In genomic region chr7:4813105-4813791, GRCm38 (mm10) we compare ENCODE assay signal across 7 mouse cellular contexts. TPM values are rescaled to one million over a fixed set of nuclear protein-coding genes. Genes with fewer than 3 reads are reported as not detected.
A peak's percentile ranks its signal among the peaks of the same experiment; 100 is the strongest.
DNase-seq lines count a peak whose midpoint lies in the region; ATAC-seq lines count a peak whose summit lies in the region.

No protein-coding gene starts in this region.

- no peak for ATAC-seq in lung, embryonic 16.5 days (ENCODE audit: low read depth)
- no peak for ATAC-seq in embryonic facial prominence, embryonic 13.5 days (ENCODE audit: insufficient number of reproducible peaks, insufficient read depth, low FRiP score, low TSS enrichment, low read depth)
- ATAC-seq in neural tube, embryonic 13.5 days (ENCODE audit: low read depth) = no peak
- no peak for ATAC-seq in erythroid progenitor cell, adult 5-6 weeks (replicated peaks; ENCODE audit: low FRiP score, poor library complexity, severe bottlenecking)

- 23% methylated on average over 8 of the region's 8 CpGs for WGBS in lung, embryonic 16.5 days
- 25% methylated on average over 8 of the region's 8 CpGs for WGBS in embryonic facial prominence, embryonic 13.5 days
- 26% methylated on average over 8 of the region's 8 CpGs for WGBS in neural tube, embryonic 13.5 days

- no peaks in the 10 kb centered on the region for H3K27me3 ChIP-seq in lung, embryonic 16.5 days (ENCODE audit: control insufficient read depth, insufficient read depth, low read depth, low read length)
- no peaks in the 10 kb centered on the region for H3K27me3 ChIP-seq in embryonic facial prominence, embryonic 13.5 days
- H3K27me3 ChIP-seq in neural tube, embryonic 13.5 days = no peaks in the 10 kb centered on the region

- peak overlapping the region; percentile 73 for H3K9ac ChIP-seq in lung, embryonic 16.5 days (ENCODE audit: low read length)
- H3K9ac ChIP-seq in embryonic facial prominence, embryonic 13.5 days = peak overlapping the region; percentile 68
- peak overlapping the region; percentile 68 for H3K9ac ChIP-seq in neural tube, embryonic 13.5 days

- intact Hi-C loops in gastrocnemius, postnatal 14 days (cut with DNase I; ENCODE audit: low total_unique reads) = no loop called here

- H3K27ac ChIP-seq in lung, embryonic 16.5 days (ENCODE audit: low read length) = peak overlapping the region; percentile 92
- H3K27ac ChIP-seq in embryonic facial prominence, embryonic 13.5 days = peak overlapping the region; percentile 95
- peak overlapping the region; percentile 83 for H3K27ac ChIP-seq in neural tube, embryonic 13.5 days (replicated peaks)

- no peak for DNase-seq in lung, postnatal 10 days
- DNase-seq in induced T-regulatory cell, adult 2 months (ENCODE audit: low read depth) = peak; percentile 48
- DNase-seq in gastrocnemius, postnatal 14 days = no peak

- peaks cover 25% of the 10 kb centered on the region for H3K4me1 ChIP-seq in lung, embryonic 16.5 days (replicated peaks; ENCODE audit: control insufficient read depth, insufficient read depth, low read length)
- peaks cover 28% of the 10 kb centered on the region for H3K4me1 ChIP-seq in embryonic facial prominence, embryonic 13.5 days
- peaks cover 35% of the 10 kb centered on the region for H3K4me1 ChIP-seq in neural tube, embryonic 13.5 days (replicated peaks)

- H3K4me2 ChIP-seq in lung, embryonic 16.5 days (ENCODE audit: low read depth, low read length) = peak overlapping the region; percentile 80
- H3K4me2 ChIP-seq in embryonic facial prominence, embryonic 13.5 days = peak overlapping the region; percentile 80
- H3K4me2 ChIP-seq in neural tube, embryonic 13.5 days = peak overlapping the region; percentile 74

- peaks cover 10% of the 10 kb centered on the region; the same call in 1 of the 2 replicates for H3K36me3 ChIP-seq in lung, embryonic 16.5 days (ENCODE audit: control insufficient read depth, insufficient read depth, low read length)
- peaks cover 29% of the 10 kb centered on the region for H3K36me3 ChIP-seq in embryonic facial prominence, embryonic 13.5 days
- H3K36me3 ChIP-seq in neural tube, embryonic 13.5 days = peaks cover 19% of the 10 kb centered on the region

- peak overlapping the region; percentile 99 for H3K4me3 ChIP-seq in lung, embryonic 16.5 days (ENCODE audit: low read length)
- peak overlapping the region; percentile 99 for H3K4me3 ChIP-seq in embryonic facial prominence, embryonic 13.5 days
- H3K4me3 ChIP-seq in neural tube, embryonic 13.5 days = peak overlapping the region; percentile 78

- H3K9me3 ChIP-seq in lung, embryonic 16.5 days (ENCODE audit: control insufficient read depth, low read length) = no peaks in the 10 kb centered on the region
- no peaks in the 10 kb centered on the region for H3K9me3 ChIP-seq in embryonic facial prominence, embryonic 13.5 days
- no peaks in the 10 kb centered on the region for H3K9me3 ChIP-seq in neural tube, embryonic 13.5 days

RNA-seq across cellular contexts. Expression of gene Ube2s, which starts 0.9 kb away (rescaled TPM):
- 355 and 372 TPM in 2 replicates for polyA plus RNA-seq in lung, embryonic 16.5 days (2015; fragmentation: Nextera tagmentation; extraction: Ambion mirVana)
- 347 and 400 TPM in 2 replicates for polyA plus RNA-seq in embryonic facial prominence, embryonic 13.5 days (2015; fragmentation: Nextera tagmentation; extraction: Ambion mirVana)
- 266 and 276 TPM in 2 replicates for polyA plus RNA-seq in neural tube, embryonic 13.5 days (2015; fragmentation: Nextera tagmentation; extraction: Ambion mirVana)
- total RNA-seq in gastrocnemius, postnatal 14 days (2021) = 10 to 100 TPM; 79.5 to 80.4 TPM
- total RNA-seq in erythroid progenitor cell, adult 5-6 weeks (2015; ENCODE audit: low replicate concordance) = 686 and 831 TPM in 2 replicates
- total RNA-seq in erythroid progenitor cell, adult 5-6 weeks (2017; ENCODE audit: low replicate concordance) = 310 and 437 TPM in 2 replicates

RNA-seq across cellular contexts. Expression of gene Rpl28, which starts 20.6 kb away (rescaled TPM):
- 337 and 342 TPM in 2 replicates for polyA plus RNA-seq in lung, embryonic 16.5 days (2015; fragmentation: Nextera tagmentation; extraction: Ambion mirVana)
- 335 and 398 TPM in 2 replicates for polyA plus RNA-seq in embryonic facial prominence, embryonic 13.5 days (2015; fragmentation: Nextera tagmentation; extraction: Ambion mirVana)
- polyA plus RNA-seq in neural tube, embryonic 13.5 days (2015; fragmentation: Nextera tagmentation; extraction: Ambion mirVana) = 194 and 230 TPM in 2 replicates
- 100 to 1,000 TPM; 613 to 657 TPM for total RNA-seq in gastrocnemius, postnatal 14 days (2021)
- 603 and 642 TPM in 2 replicates for total RNA-seq in erythroid progenitor cell, adult 5-6 weeks (2015; ENCODE audit: low replicate concordance)
- total RNA-seq in erythroid progenitor cell, adult 5-6 weeks (2017; ENCODE audit: low replicate concordance) = 83.6 and 269 TPM in 2 replicates

RNA-seq across cellular contexts. Expression of gene Tmem238, which starts 23.8 kb away (rescaled TPM):
- polyA plus RNA-seq in lung, embryonic 16.5 days (2015; fragmentation: Nextera tagmentation; extraction: Ambion mirVana) = 14.7 and 17.9 TPM in 2 replicates
- polyA plus RNA-seq in embryonic facial prominence, embryonic 13.5 days (2015; fragmentation: Nextera tagmentation; extraction: Ambion mirVana) = 6.3 and 7.2 TPM in 2 replicates
- polyA plus RNA-seq in neural tube, embryonic 13.5 days (2015; fragmentation: Nextera tagmentation; extraction: Ambion mirVana) = 2.9 and 3.8 TPM in 2 replicates
- total RNA-seq in gastrocnemius, postnatal 14 days (2021) = 1 to 10 TPM; 2.5 to 4.1 TPM
- 2.9 TPM in 1 of 2 replicates, not detected in the other for total RNA-seq in erythroid progenitor cell, adult 5-6 weeks (2015; ENCODE audit: low replicate concordance)
- 0.90 and 0.98 TPM in 2 replicates for total RNA-seq in erythroid progenitor cell, adult 5-6 weeks (2017; ENCODE audit: low replicate concordance)

RNA-seq across cellular contexts. Expression of gene Tmem190, which starts 30.5 kb away (rescaled TPM):
- polyA plus RNA-seq in lung, embryonic 16.5 days (2015; fragmentation: Nextera tagmentation; extraction: Ambion mirVana) = 0.34 and 0.48 TPM in 2 replicates
- not detected in 2 replicates for polyA plus RNA-seq in embryonic facial prominence, embryonic 13.5 days (2015; fragmentation: Nextera tagmentation; extraction: Ambion mirVana)
- not detected in 2 replicates for polyA plus RNA-seq in neural tube, embryonic 13.5 days (2015; fragmentation: Nextera tagmentation; extraction: Ambion mirVana)
- not detected for total RNA-seq in gastrocnemius, postnatal 14 days (2021)
- not detected in 2 replicates for total RNA-seq in erythroid progenitor cell, adult 5-6 weeks (2015; ENCODE audit: low replicate concordance)
- not detected in 2 replicates for total RNA-seq in erythroid progenitor cell, adult 5-6 weeks (2017; ENCODE audit: low replicate concordance)

RNA-seq across cellular contexts. Expression of gene Il11, which starts 30.6 kb away (rescaled TPM):
- polyA plus RNA-seq in lung, embryonic 16.5 days (2015; fragmentation: Nextera tagmentation; extraction: Ambion mirVana) = 0.18 and 0.19 TPM in 2 replicates
- polyA plus RNA-seq in embryonic facial prominence, embryonic 13.5 days (2015; fragmentation: Nextera tagmentation; extraction: Ambion mirVana) = not detected in 2 replicates
- polyA plus RNA-seq in neural tube, embryonic 13.5 days (2015; fragmentation: Nextera tagmentation; extraction: Ambion mirVana) = 0.46 and 0.91 TPM in 2 replicates
- under 1 TPM in 1 of 2 experiments, not detected in 1; 0.13 TPM for total RNA-seq in gastrocnemius, postnatal 14 days (2021)
- total RNA-seq in erythroid progenitor cell, adult 5-6 weeks (2015; ENCODE audit: low replicate concordance) = not detected in 2 replicates
- not detected in 2 replicates for total RNA-seq in erythroid progenitor cell, adult 5-6 weeks (2017; ENCODE audit: low replicate concordance)
